Mouse (Mus musculus): ENCODE measurements around the gene Slc22a27. TPM values are rescaled to one million over a fixed set of nuclear protein-coding genes. Genes with fewer than 3 reads are reported as not detected.
"Not testable (repeated sequence)": the region's sequence is repeated elsewhere in the genome, so short reads cannot be mapped to it uniquely, and the experiment has no call there.

The Slc22a27 gene
- not detected for total RNA-seq (2021)

GRCm38 (mm10) chr19:7965927-7966326 lies at the start of gene Slc22a27:
TSS of gene Slc22a27 (minus strand) at chr19:7966027.
- intact Hi-C loops (cut with DNase I), result loop anchor here (5.0 kb wide), 1 partner anchor 301 kb away; no protein-coding TSS in a partner anchor
- DNase-seq, result not testable (repeated sequence)

- DNase-seq; intact Hi-C loops (cut with DNase I): not testable (repeated sequence)
These were observed 45.8 kb upstream of the Slc22a27 start for GRCm38 (mm10) chr19:8011596-8011995.

- intact Hi-C loops (cut with DNase I); DNase-seq: not testable (repeated sequence)
These were observed 43.3 kb upstream of the Slc22a27 start for GRCm38 (mm10) chr19:8009086-8009485.

- DNase-seq, result no peak
- intact Hi-C loops (cut with DNase I), result loop anchor here (5.0 kb wide), 1 partner anchor 299 kb away; no protein-coding TSS in a partner anchor
These were observed 2.9 kb upstream of the Slc22a27 start for GRCm38 (mm10) chr19:7968703-7969102.

DNA sequence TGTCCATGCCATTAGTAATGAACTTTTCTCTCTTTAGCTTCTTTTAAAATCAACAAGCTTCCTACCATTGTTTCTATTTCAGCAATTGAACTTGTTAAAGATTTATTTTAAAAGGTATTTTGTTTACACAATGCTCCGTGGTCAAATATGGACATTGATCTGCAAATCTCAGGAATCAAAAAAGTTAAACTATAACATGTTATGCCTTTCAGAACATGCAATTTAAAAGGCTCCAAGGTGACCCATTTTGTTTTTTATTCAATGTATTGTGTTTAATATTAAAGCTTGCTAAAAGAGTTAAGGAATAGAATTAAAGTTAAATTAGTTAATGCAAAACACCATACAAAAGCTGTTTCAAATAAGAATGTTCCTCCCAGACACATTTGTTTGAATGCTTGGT lies 723 bp upstream of the Slc22a27 start:
- DNase-seq, result not testable (repeated sequence)
- intact Hi-C loops (cut with DNase I), result loop anchor here (5.0 kb wide), 1 partner anchor 301 kb away; no protein-coding TSS in a partner anchor

DNA sequence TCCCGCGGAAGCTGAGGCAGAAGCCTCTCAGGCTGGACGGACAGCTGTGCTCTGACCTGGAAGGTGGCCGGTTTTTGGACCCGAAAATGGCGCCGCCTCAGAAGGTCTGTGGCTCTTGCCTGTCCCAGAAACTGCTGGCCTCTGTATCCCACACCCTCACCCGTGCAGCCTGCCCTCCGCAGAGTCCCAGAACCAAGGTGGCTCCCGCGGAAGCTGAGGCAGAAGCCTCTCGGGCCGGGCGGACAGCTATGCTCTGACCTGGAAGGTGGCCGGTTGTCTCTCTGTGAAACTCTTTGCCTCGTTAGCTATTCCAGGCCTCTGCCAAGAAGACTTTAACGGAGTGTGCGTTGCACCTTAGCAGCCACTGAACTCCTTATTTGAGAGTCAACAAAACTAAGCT lies 26.4 kb downstream of the Slc22a27 start:
- DNase-seq; intact Hi-C loops (cut with DNase I): not testable (repeated sequence)

DNA sequence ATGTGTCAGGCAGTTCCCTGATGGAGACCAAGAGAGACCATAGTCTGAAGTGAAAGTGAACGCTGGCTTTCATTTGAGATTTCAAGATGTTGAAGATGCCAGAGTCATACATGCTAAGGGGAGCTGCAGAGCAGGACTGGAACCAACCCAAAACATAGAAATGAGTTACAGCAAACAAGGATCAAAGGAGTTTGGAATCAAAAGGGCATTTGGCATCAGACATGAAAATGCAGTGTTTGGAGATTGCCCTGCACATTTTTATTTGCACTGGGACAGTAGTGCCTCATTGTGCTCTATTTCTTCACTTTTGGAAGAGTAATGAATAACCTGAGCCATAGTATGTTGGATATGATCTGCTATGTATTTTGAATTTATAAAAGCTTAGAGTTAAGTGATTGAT lies 89.2 kb downstream of the Slc22a27 start:
- intact Hi-C loops (cut with DNase I), result no loop called here

GRCm38 (mm10) chr19:7829851-7830250 lies 136.0 kb downstream of the Slc22a27 start:
- intact Hi-C loops (cut with DNase I), result no loop called here
- DNase-seq, result no peak

More for the DNA sequence above, 89.2 kb downstream of the Slc22a27 start:
- no peak for DNase-seq

Small RNA genes within 50 kb of the gene (microRNA-seq; reads per million reads assigned to microRNA genes)
- 0 reads per million in 2 experiments for gene Gm24951 (ENCODE audit: borderline number of aligned reads in 2 of 2)

Other genes with a start within 250 kb of the Slc22a27 start
- not detected for gene Slc22a26, start 163.4 kb downstream of the Slc22a27 start, total RNA-seq (2021)
- gene Slc22a28, start 166.0 kb upstream of the Slc22a27 start, total RNA-seq (2021), result not detected

All from heart, postnatal 36 days (tissue).